Mouse (Mus musculus) heart, embryonic 14.5 days (tissue): ENCODE measurements around the gene Irf2bp2. TPM values are rescaled to one million over a fixed set of nuclear protein-coding genes. Genes with fewer than 3 reads are reported as not detected.

Experiments used
- ATAC-seq: fragments of 200-750 bp; cut with Nextera tagmentation; 2 replicates; pipeline ENCODE4 v1.8.0; 2017; ENCODE audit warnings: low read depth, moderate TSS enrichment; ENCODE audit not compliant: insufficient number of reproducible peaks, insufficient read depth, low FRiP score
- H3K27ac ChIP-seq, 2 experiments: fragments of 200-500 bp in 1 of 2; fragments of 300-500 bp in 1 of 2; sonication (generic) in 1 of 2; replicated peaks in 1 of 2; 2 replicates each; pipeline ENCODE4 v1.5.1; 2012 to 2014; ENCODE audit warnings: low read depth in 2 of 2, low read length in 2 of 2, control low read depth in 1 of 2, mild to moderate bottlenecking in 1 of 2, mixed read lengths in 1 of 2; ENCODE audit not compliant: control insufficient read depth in 1 of 2, insufficient read depth in 1 of 2
- H3K27me3 ChIP-seq: fragments of 300-500 bp; sonication (generic); 2 replicates; pipeline ENCODE4 v1.6.1; 2014; ENCODE audit warnings: mild to moderate bottlenecking, low read length, control low read depth; ENCODE audit not compliant: control insufficient read depth, insufficient read depth
- H3K36me3 ChIP-seq: fragments of 300-500 bp; sonication (generic); 2 replicates; pipeline ENCODE4 v1.6.1; 2014; ENCODE audit warnings: mild to moderate bottlenecking, control low read depth, low read length, mixed read lengths; ENCODE audit not compliant: control insufficient read depth, insufficient read depth
- H3K4me1 ChIP-seq, 2 experiments: fragments of 200-500 bp in 1 of 2; fragments of 300-500 bp in 1 of 2; sonication (generic) in 1 of 2; 2 replicates each; pipeline ENCODE4 v1.6.1; 2012 to 2014; ENCODE audit warnings: low read length in 2 of 2, control low read depth in 1 of 2, mixed read lengths in 1 of 2; ENCODE audit not compliant: control insufficient read depth in 2 of 2, insufficient read depth in 2 of 2
- H3K4me2 ChIP-seq: fragments of 300-500 bp; sonication (generic); 2 replicates; pipeline ENCODE4 v1.6.1; 2014; ENCODE audit warnings: mild to moderate bottlenecking, low read length
- H3K4me3 ChIP-seq, 2 experiments: fragments of 200-500 bp in 1 of 2; fragments of 300-500 bp in 1 of 2; sonication (generic) in 1 of 2; 2 replicates each; pipeline ENCODE4 v1.5.1; 2012 to 2014; ENCODE audit warnings: low read length in 2 of 2, mild to moderate bottlenecking in 2 of 2, control low read depth in 1 of 2, low read depth in 1 of 2, moderate library complexity in 1 of 2; ENCODE audit not compliant: control insufficient read depth in 1 of 2, insufficient read depth in 1 of 2
- H3K9ac ChIP-seq: fragments of 300-500 bp; sonication (generic); 2 replicates; pipeline ENCODE4 v1.6.1; 2014; ENCODE audit warnings: mild to moderate bottlenecking, low read length
- H3K9me3 ChIP-seq: fragments of 300-500 bp; sonication (generic); 2 replicates; pipeline ENCODE4 v1.6.1; 2016; ENCODE audit warnings: low read length, control low read depth; ENCODE audit not compliant: control insufficient read depth
- WGBS: fragments of 180-500 bp; shearing (Covaris S2); extraction: QIAGEN DNeasy Blood & Tissue Kit; methylation state at CpG from one replicate; pipeline ENCODE4 v1.1.7; 2014; 5-methylcytosine and 5-hydroxymethylcytosine counted together
- polyA plus RNA-seq: library from polyadenylated mRNA; unstranded; fragments of >200 nt; fragmentation: Nextera tagmentation; extraction: Ambion mirVana; gene quantifications from 2 replicates; pipeline ENCODE4 v1.2.1, GENCODE M21; 2014

The Irf2bp2 gene
- polyA plus RNA-seq, 1 experiment from 2014 or later = 9.1 TPM

DNA sequence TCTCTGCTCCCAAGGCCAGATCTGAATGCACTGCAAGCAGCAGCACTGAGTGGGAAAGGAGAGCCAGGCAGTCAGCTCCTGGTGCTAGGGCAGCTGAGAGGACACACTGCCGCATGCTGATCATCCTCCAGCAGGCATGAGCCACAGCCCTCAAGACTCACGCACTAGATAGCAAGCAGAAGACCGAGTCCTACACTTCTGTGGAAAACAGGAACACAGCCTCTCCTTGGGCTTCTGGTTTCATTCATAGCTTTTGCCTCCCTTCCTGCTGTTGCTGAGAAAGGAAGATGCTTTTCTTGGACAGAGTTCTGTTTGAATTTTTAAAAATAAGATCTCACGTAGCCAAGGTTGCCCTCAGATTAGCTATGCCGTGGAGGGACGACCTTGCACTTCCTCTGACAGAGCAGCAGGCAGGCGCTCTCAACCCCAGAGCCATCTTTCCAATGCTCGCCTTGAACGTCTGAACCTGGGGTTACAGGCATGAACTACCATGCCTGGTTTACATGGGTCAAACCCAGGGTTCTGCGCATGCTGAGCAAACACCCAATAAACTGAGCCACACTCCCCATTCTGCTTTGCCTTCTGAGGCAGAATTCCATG is 51.6 kb downstream of the Irf2bp2 start:
- H3K4me1 ChIP-seq = peaks cover 36 to 49% of the 10 kb centered on the region in 2 experiments
- no peaks in the 10 kb centered on the region for H3K36me3 ChIP-seq
- peak overlapping the region; percentile 61 to 64 for H3K27ac ChIP-seq
- H3K4me2 ChIP-seq = no peak overlapping the region
- WGBS = 50% methylated on average over 10 of the region's 10 CpGs
- no peaks in the 10 kb centered on the region for H3K9me3 ChIP-seq
- H3K27me3 ChIP-seq = no peaks in the 10 kb centered on the region
- ATAC-seq = no peak
- 0 out of 2 replicates have a peak overlapping the region, but pooled peaks have one; percentile 18 for H3K9ac ChIP-seq
- H3K4me3 ChIP-seq = no peak overlapping the region

DNA sequence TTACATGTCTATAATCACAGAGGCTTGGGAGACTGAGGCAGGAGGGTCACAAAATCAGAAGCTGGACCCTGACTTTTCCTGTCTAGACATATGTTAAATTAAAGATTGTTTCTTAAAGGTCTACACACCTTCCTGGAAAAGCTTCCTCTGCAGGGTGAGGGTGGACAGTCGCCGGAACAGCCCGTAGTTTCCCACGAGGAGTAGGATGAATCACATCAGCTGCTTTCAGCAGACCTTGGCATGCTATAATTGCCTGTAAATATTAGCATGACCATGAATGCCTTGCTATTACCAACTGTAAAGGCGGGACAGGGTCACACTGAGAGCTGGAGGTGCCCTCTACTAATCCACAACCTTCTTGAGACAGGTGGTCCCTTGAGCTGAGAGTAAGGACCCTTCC is 53.5 kb downstream of the Irf2bp2 start:
- Histone ChIP-seq H3K9me3 (no peaks in the 10 kb centered on the region), H3K36me3 (no peaks in the 10 kb centered on the region), H3K4me2 (no peak overlapping the region), H3K27ac (peak overlapping the region; percentile 49 to 99; a peak in 3 of 4 replicates), H3K4me3 (no peak overlapping the region), H3K4me1 (peaks cover 47 to 63% of the 10 kb centered on the region in 2 experiments), H3K9ac (no peak overlapping the region), H3K27me3 (no peaks in the 10 kb centered on the region)
- WGBS = 78% methylated on average over 5 of the region's 5 CpGs
- no peak for ATAC-seq

DNA sequence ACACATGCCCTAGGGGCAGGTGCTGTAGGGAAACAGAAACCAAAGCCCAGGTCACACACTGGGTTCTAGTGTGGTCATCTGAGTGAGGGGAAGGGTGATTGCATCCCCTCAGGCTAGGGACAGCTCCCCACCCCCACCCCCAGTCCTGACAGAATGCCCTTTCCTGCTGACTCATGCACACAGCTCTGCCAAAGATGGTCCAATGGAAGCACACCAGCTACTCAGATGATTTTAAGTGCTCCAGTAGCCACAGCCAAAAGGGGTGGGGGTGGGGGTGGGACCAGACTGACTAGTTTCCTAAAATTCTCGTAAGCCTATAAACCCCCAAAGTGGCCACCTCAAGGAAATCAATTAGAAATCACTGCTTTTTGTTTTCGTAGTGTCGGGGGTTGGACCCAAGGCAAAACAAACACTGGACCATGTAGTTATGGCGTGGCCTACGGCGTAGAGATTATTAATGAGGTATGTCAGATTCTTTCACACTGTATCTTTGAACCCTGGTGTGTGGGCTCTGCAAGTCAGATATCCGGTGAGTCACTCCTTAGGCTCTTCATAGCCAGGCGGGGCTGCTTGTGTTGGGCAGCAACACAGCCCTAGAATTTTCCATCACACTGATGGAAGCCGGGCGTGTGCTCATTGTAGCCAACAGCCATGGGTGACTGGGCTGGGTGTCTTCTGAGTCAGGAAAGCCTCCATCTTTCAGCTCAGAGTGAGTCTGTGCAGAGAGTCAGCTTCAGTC is 54.3 kb downstream of the Irf2bp2 start:
- H3K27ac ChIP-seq = peak overlapping the region; percentile 64 to 99
- no peaks in the 10 kb centered on the region for H3K27me3 ChIP-seq
- no peaks in the 10 kb centered on the region for H3K9me3 ChIP-seq
- H3K4me1 ChIP-seq = peaks cover 47 to 63% of the 10 kb centered on the region in 2 experiments
- no peak overlapping the region for H3K4me2 ChIP-seq
- no peak overlapping the region for H3K9ac ChIP-seq
- ATAC-seq = peak; percentile 29; the same call in 1 of the 2 replicates
- H3K36me3 ChIP-seq = no peaks in the 10 kb centered on the region
- 39% methylated on average over 10 of the region's 10 CpGs for WGBS
- H3K4me3 ChIP-seq = no peak overlapping the region

DNA sequence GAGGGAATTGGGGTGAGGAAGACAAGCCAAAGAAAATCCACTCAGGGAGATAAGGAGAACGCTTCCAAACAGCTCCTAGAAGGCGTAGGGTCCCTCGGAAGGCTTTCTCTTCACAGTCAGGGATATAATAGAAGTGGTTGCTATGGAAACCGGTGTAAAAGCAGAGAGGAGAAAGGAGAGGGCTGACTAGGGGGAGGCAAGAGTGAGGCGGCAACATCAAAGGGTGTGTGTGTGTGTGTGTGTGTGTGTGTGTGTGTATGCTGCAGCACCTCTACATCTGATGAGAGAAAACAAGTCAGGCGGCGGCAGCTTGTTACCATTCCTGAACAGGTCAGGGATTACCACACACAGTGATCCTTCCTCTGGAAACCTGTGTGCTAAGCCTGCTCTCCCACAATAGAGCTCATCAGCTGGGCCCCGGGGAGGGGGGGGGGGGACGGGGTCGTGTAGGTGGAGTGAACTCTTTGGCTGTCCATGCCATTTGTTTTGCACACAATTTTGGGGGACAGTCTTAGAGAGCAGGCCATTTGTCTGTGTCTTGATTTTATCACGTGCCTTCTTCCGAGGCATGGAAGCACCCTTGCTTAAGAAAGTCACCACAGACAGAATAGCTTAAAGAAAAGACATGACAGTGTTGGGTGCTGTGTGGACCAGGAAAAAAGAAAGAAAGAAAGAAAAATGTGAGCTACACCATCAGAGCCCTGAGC is 55.0 kb downstream of the Irf2bp2 start:
- peak overlapping the region; percentile 49; the same call in 1 of the 2 replicates for H3K9ac ChIP-seq
- no peaks in the 10 kb centered on the region for H3K27me3 ChIP-seq
- H3K36me3 ChIP-seq = no peaks in the 10 kb centered on the region
- peaks cover 47 to 63% of the 10 kb centered on the region in 2 experiments for H3K4me1 ChIP-seq
- 13% methylated on average over 11 of the region's 12 CpGs for WGBS
- no peaks in the 10 kb centered on the region for H3K9me3 ChIP-seq
- no peak for ATAC-seq
- H3K27ac ChIP-seq = peak overlapping the region; percentile 64 to 99
- peak overlapping the region; percentile 14; the same call in 1 of the 2 replicates for H3K4me2 ChIP-seq
- H3K4me3 ChIP-seq = no peak overlapping the region

Other genes starting within 250 kb of the Irf2bp2 start
- 56.8 and 61.8 TPM in 2 replicates for gene Coa6, start 171.5 kb downstream of the Irf2bp2 start, polyA plus RNA-seq
- 2.1 and 2.3 TPM in 2 replicates for gene Tarbp1, start 118.9 kb downstream of the Irf2bp2 start, polyA plus RNA-seq